Mouse (Mus musculus) cerebellum, adult 2 months (tissue): Measurements from ENCODE around the gene Olfr1351. TPM values are rescaled to one million over a fixed set of nuclear protein-coding genes. Genes with fewer than 3 reads are reported as not detected.
"Not testable (repeated sequence)": the region's sequence is repeated elsewhere in the genome, so short reads cannot be mapped to it uniquely, and the experiment has no call there.

Source experiments
- DNase-seq, 2 experiments: peaks; one replicate each; pipeline ENCODE4 v3.0.0; 2021
- H3K27ac ChIP-seq: fragments of 200-500 bp; 2 replicates; pipeline ENCODE4 v1.5.1; 2012; ENCODE audit warnings: low read length, control low read depth, inconsistent platforms; ENCODE audit not compliant: insufficient read depth
- H3K27me3 ChIP-seq: fragments of 200-500 bp; 2 replicates; pipeline ENCODE4 v1.6.1; 2012; ENCODE audit warnings: inconsistent platforms, mild to moderate bottlenecking, low read length, moderate library complexity; ENCODE audit not compliant: control insufficient read depth, insufficient read depth
- H3K4me1 ChIP-seq: fragments of 200-500 bp; 2 replicates; pipeline ENCODE4 v1.6.1; 2011; ENCODE audit warnings: low read length; ENCODE audit not compliant: control insufficient read depth, insufficient read depth
- H3K4me3 ChIP-seq: fragments of 200-500 bp; replicated peaks from 2 replicates; pipeline ENCODE3; 2011; ENCODE audit warnings: mild to moderate bottlenecking, low read depth, low read length, control low read depth; ENCODE audit not compliant: insufficient read depth
- CTCF ChIP-seq: fragments of 200-500 bp; IDR thresholded peaks from 2 replicates; pipeline ENCODE4 v1.5.1; 2011; ENCODE audit warnings: low read depth, mild to moderate bottlenecking, control low read depth, low read length, moderate library complexity, borderline replicate concordance; ENCODE audit not compliant: insufficient read depth
- POLR2A ChIP-seq: fragments of 200-500 bp; IDR thresholded peaks from 2 replicates; pipeline ENCODE4 v1.6.1; 2011; ENCODE audit warnings: low read length, control low read depth, borderline replicate concordance; ENCODE audit not compliant: insufficient read depth
- WGBS: fragments of 180-500 bp; shearing (Covaris S2); methylation state at CpG from one replicate; pipeline ENCODE4 v1.1.7; 2018; 5-methylcytosine and 5-hydroxymethylcytosine counted together
- polyA plus RNA-seq: library from polyadenylated mRNA; depleted of rRNA; stranded (reverse); fragments of >200 nt; gene quantifications from 2 replicates; pipeline ENCODE4 v1.2.3, GENCODE M21; 2012; rRNA removed

Gene Olfr1351
- not detected in 2 replicates for polyA plus RNA-seq

GRCm38 (mm10) chr10:79012172-79012571 is at the start of gene Olfr1351:
Gene Olfr1351, plus strand, starts transcription at chr10:79012472.
- no peak within 1 kb of the TSS for H3K4me3 ChIP-seq
- H3K27me3 ChIP-seq = no peaks in the 10 kb centered on the region
- H3K4me1 ChIP-seq = no peaks in the 10 kb centered on the region
- TF ChIP-seq CTCF (no peak), POLR2A (no peak)
- 73% methylated on average over 1 of the region's 1 CpGs for WGBS
- DNase-seq = no peak
- no peak within 1 kb of the TSS for H3K27ac ChIP-seq

- not testable (repeated sequence) for DNase-seq, H3K4me3 ChIP-seq, H3K27ac ChIP-seq, H3K27me3 ChIP-seq, H3K4me1 ChIP-seq
Observed at GRCm38 (mm10) chr10:78963009-78963408, 49.3 kb upstream of the Olfr1351 start, which contains the start of gene Olfr1353. Gene Olfr1353, plus strand, starts transcription at chr10:78963309.

- DNase-seq = no peak
- no peak within 1 kb of the TSS for H3K27ac ChIP-seq
- no peak within 1 kb of the TSS for H3K4me3 ChIP-seq
- H3K27me3 ChIP-seq = no peaks in the 10 kb centered on the region
- TF ChIP-seq CTCF (no peak), POLR2A (no peak)
- no peaks in the 10 kb centered on the region for H3K4me1 ChIP-seq
Observed at GRCm38 (mm10) chr10:78980750-78981149, 31.5 kb upstream of the Olfr1351 start, which contains the start of gene Olfr1352. Gene Olfr1352, plus strand, starts transcription at chr10:78981050.

GRCm38 (mm10) chr10:79028441-79028840 is 16.2 kb downstream of the Olfr1351 start, which contains the start of gene Olfr57:
Gene Olfr57, plus strand, starts transcription at chr10:79028741.
- no peak for DNase-seq
- Histone ChIP-seq H3K4me1 (no peaks in the 10 kb centered on the region), H3K4me3 (no peak within 1 kb of the TSS)

GRCm38 (mm10) chr10:79042457-79042856 is 30.2 kb downstream of the Olfr1351 start:
- 90% methylated on average over 2 of the region's 2 CpGs for WGBS

More at GRCm38 (mm10) chr10:79028441-79028840, 16.2 kb downstream of the Olfr1351 start, which contains the start of gene Olfr57:
- no peak within 1 kb of the TSS for H3K27ac ChIP-seq
- no peaks in the 10 kb centered on the region for H3K27me3 ChIP-seq
- TF ChIP-seq POLR2A = no peak
- no peak for TF ChIP-seq CTCF

GRCm38 (mm10) chr10:79057370-79057769 is 45.1 kb downstream of the Olfr1351 start:
- 91% methylated on average over 3 of the region's 3 CpGs for WGBS

More at GRCm38 (mm10) chr10:79042457-79042856, 30.2 kb downstream of the Olfr1351 start:
- H3K4me3 ChIP-seq, DNase-seq, H3K4me1 ChIP-seq, H3K27ac ChIP-seq, H3K27me3 ChIP-seq: not testable (repeated sequence)

More at GRCm38 (mm10) chr10:79057370-79057769, 45.1 kb downstream of the Olfr1351 start:
- not testable (repeated sequence) for H3K4me1 ChIP-seq, H3K27me3 ChIP-seq, H3K4me3 ChIP-seq, H3K27ac ChIP-seq, DNase-seq

Other genes with a start within 250 kb of the Olfr1351 start
- 154 and 167 TPM in 2 replicates for gene Slc1a6, start 232.0 kb upstream of the Olfr1351 start, polyA plus RNA-seq
- gene Olfr1356, start 160.3 kb upstream of the Olfr1351 start, polyA plus RNA-seq = not detected in 2 replicates
- gene Olfr1355, start 136.9 kb upstream of the Olfr1351 start, polyA plus RNA-seq = not detected in 2 replicates
- gene Olfr1354, start 99.3 kb upstream of the Olfr1351 start, polyA plus RNA-seq = not detected in 2 replicates
- not detected in 2 replicates for gene Olfr8, start 61.8 kb upstream of the Olfr1351 start, polyA plus RNA-seq
- not detected in 2 replicates for gene Olfr1353, start 49.2 kb upstream of the Olfr1351 start, polyA plus RNA-seq
- gene Olfr1352, start 31.4 kb upstream of the Olfr1351 start, polyA plus RNA-seq = not detected in 2 replicates
- gene Olfr57, start 16.3 kb downstream of the Olfr1351 start, polyA plus RNA-seq = not detected in 2 replicates
- gene 2610008E11Rik, start 85.1 kb downstream of the Olfr1351 start, polyA plus RNA-seq = 13.5 and 14.4 TPM in 2 replicates
- gene Vmn2r80, start 136.3 kb downstream of the Olfr1351 start, polyA plus RNA-seq = not detected in 2 replicates
- gene Vmn2r81, start 235.2 kb downstream of the Olfr1351 start, polyA plus RNA-seq = not detected in 2 replicates